Mouse (Mus musculus): ENCODE measurements around the gene Apaf1. TPM values are rescaled to one million over a fixed set of nuclear protein-coding genes. Genes with fewer than 3 reads are reported as not detected.
A peak's percentile ranks its signal among the peaks of the same experiment; 100 is the strongest.

The Apaf1 gene
- polyA plus RNA-seq (2016; fragmentation: Nextera tagmentation; extraction: Ambion mirVana), result 34.6 and 34.8 TPM in 2 replicates

- Histone ChIP-seq H3K4me2 (peak within 1 kb of the TSS; percentile 72), H3K9ac (replicated peaks) (peak within 1 kb of the TSS; percentile 89), H3K36me3 (peaks cover 17% of the 10 kb centered on the region; the same call in 1 of the 2 replicates), H3K4me1 (replicated peaks) (peaks cover 11% of the 10 kb centered on the region), H3K9me3 (no peaks in the 10 kb centered on the region), H3K27me3 (no peaks in the 10 kb centered on the region), H3K4me3 (replicated peaks) (peak within 1 kb of the TSS; percentile 90), H3K27ac (peak within 1 kb of the TSS; percentile 90)
- WGBS, result under 1% methylated on average over 87 of the region's 87 CpGs
- peak; percentile 95 for ATAC-seq (ENCODE audit: insufficient number of reproducible peaks, insufficient read depth, low FRiP score, low TSS enrichment, low read depth)
Measured at GRCm38 (mm10) chr10:91082550-91083392, at the start of gene Apaf1, which contains the start of gene Ikbip. Gene Apaf1 (minus strand): TSS chr10:91082770. Gene Ikbip (plus strand): TSS chr10:91082940.

GRCm38 (mm10) chr10:91131565-91131964 lies 49.0 kb upstream of the Apaf1 start:
- no peak overlapping the region for H3K9ac ChIP-seq (replicated peaks)
- H3K4me1 ChIP-seq (replicated peaks), result no peaks in the 10 kb centered on the region
- no peaks in the 10 kb centered on the region for H3K27me3 ChIP-seq
- 83% methylated on average over 1 of the region's 1 CpGs for WGBS
- H3K36me3 ChIP-seq, result no peaks in the 10 kb centered on the region
- H3K9me3 ChIP-seq, result no peaks in the 10 kb centered on the region
- no peak for ATAC-seq (ENCODE audit: insufficient number of reproducible peaks, insufficient read depth, low FRiP score, low TSS enrichment, low read depth)
- H3K4me2 ChIP-seq, result no peak overlapping the region
- H3K4me3 ChIP-seq (replicated peaks), result no peak overlapping the region
- no peak overlapping the region for H3K27ac ChIP-seq

GRCm38 (mm10) chr10:91130792-91131191 lies 48.2 kb upstream of the Apaf1 start:
- Histone ChIP-seq H3K27ac (no peak overlapping the region), H3K36me3 (no peaks in the 10 kb centered on the region), H3K4me2 (no peak overlapping the region), H3K4me3 (replicated peaks) (no peak overlapping the region), H3K9ac (replicated peaks) (no peak overlapping the region), H3K9me3 (no peaks in the 10 kb centered on the region), H3K4me1 (replicated peaks) (no peaks in the 10 kb centered on the region), H3K27me3 (no peaks in the 10 kb centered on the region)
- no peak for ATAC-seq (ENCODE audit: insufficient number of reproducible peaks, insufficient read depth, low FRiP score, low TSS enrichment, low read depth)
- WGBS, result 87% methylated on average over 3 of the region's 3 CpGs

- no peak for ATAC-seq (ENCODE audit: insufficient number of reproducible peaks, insufficient read depth, low FRiP score, low TSS enrichment, low read depth)
- 84% methylated on average over 1 of the region's 1 CpGs for whole genome bisulfite sequencing
- Histone ChIP-seq H3K4me1 (replicated peaks) (no peaks in the 10 kb centered on the region), H3K27ac (no peak overlapping the region), H3K9me3 (no peaks in the 10 kb centered on the region), H3K4me2 (no peak overlapping the region), H3K36me3 (no peaks in the 10 kb centered on the region), H3K4me3 (replicated peaks) (no peak overlapping the region), H3K9ac (replicated peaks) (no peak overlapping the region), H3K27me3 (no peaks in the 10 kb centered on the region)
Measured at GRCm38 (mm10) chr10:91128551-91129160, 46.1 kb upstream of the Apaf1 start.

GRCm38 (mm10) chr10:91127395-91127794 lies 44.8 kb upstream of the Apaf1 start:
- no peak overlapping the region for H3K4me2 ChIP-seq
- H3K27me3 ChIP-seq, result no peaks in the 10 kb centered on the region
- H3K36me3 ChIP-seq, result no peaks in the 10 kb centered on the region
- H3K27ac ChIP-seq, result no peak overlapping the region
- no peak overlapping the region for H3K4me3 ChIP-seq (replicated peaks)
- H3K9ac ChIP-seq (replicated peaks), result no peak overlapping the region
- WGBS, result 78% methylated on average over 2 of the region's 2 CpGs
- peaks cover 9% of the 10 kb centered on the region for H3K4me1 ChIP-seq (replicated peaks)
- ATAC-seq (ENCODE audit: insufficient number of reproducible peaks, insufficient read depth, low FRiP score, low TSS enrichment, low read depth), result no peak
- H3K9me3 ChIP-seq, result no peaks in the 10 kb centered on the region

GRCm38 (mm10) chr10:91126618-91127355 lies 44.2 kb upstream of the Apaf1 start:
- Histone ChIP-seq H3K9ac (replicated peaks) (no peak overlapping the region), H3K4me2 (no peak overlapping the region), H3K27me3 (no peaks in the 10 kb centered on the region), H3K4me3 (replicated peaks) (no peak overlapping the region), H3K27ac (no peak overlapping the region), H3K9me3 (no peaks in the 10 kb centered on the region), H3K36me3 (peaks cover 4% of the 10 kb centered on the region), H3K4me1 (replicated peaks) (peaks cover 15% of the 10 kb centered on the region)
- no peak for ATAC-seq (ENCODE audit: insufficient number of reproducible peaks, insufficient read depth, low FRiP score, low TSS enrichment, low read depth)
- WGBS, result 79% methylated on average over 10 of the region's 10 CpGs

- WGBS, result 13% methylated on average over 59 of the region's 59 CpGs
- peak within 1 kb of the TSS; percentile 96 for H3K9ac ChIP-seq (replicated peaks)
- peak; percentile 99 for ATAC-seq (ENCODE audit: insufficient number of reproducible peaks, insufficient read depth, low FRiP score, low TSS enrichment, low read depth)
- peak within 1 kb of the TSS; percentile 87 for H3K27ac ChIP-seq
- H3K27me3 ChIP-seq, result no peaks in the 10 kb centered on the region
- H3K36me3 ChIP-seq, result peaks cover 29% of the 10 kb centered on the region
- no peaks in the 10 kb centered on the region for H3K9me3 ChIP-seq
- H3K4me3 ChIP-seq (replicated peaks), result peak within 1 kb of the TSS; percentile 99
- peak within 1 kb of the TSS; percentile 91 for H3K4me2 ChIP-seq
- H3K4me1 ChIP-seq (replicated peaks), result peaks cover 16% of the 10 kb centered on the region
Measured at GRCm38 (mm10) chr10:91123828-91124822, 41.6 kb upstream of the Apaf1 start, which contains the start of gene Slc25a3. Gene Slc25a3 (minus strand): TSS chr10:91124059.

GRCm38 (mm10) chr10:91123281-91123827 lies 40.8 kb upstream of the Apaf1 start:
- peak; percentile 66 for ATAC-seq (ENCODE audit: insufficient number of reproducible peaks, insufficient read depth, low FRiP score, low TSS enrichment, low read depth)

GRCm38 (mm10) chr10:91122646-91123045 lies 40.1 kb upstream of the Apaf1 start:
- Histone ChIP-seq H3K4me2 (peak overlapping the region; percentile 91), H3K4me1 (replicated peaks) (peaks cover 16% of the 10 kb centered on the region), H3K4me3 (replicated peaks) (peak overlapping the region; percentile 99), H3K9ac (replicated peaks) (peak overlapping the region; percentile 96), H3K27me3 (no peaks in the 10 kb centered on the region), H3K27ac (no peak overlapping the region), H3K9me3 (no peaks in the 10 kb centered on the region), H3K36me3 (peaks cover 43% of the 10 kb centered on the region)
- 41% methylated on average over 6 of the region's 6 CpGs for WGBS
- no peak for ATAC-seq (ENCODE audit: insufficient number of reproducible peaks, insufficient read depth, low FRiP score, low TSS enrichment, low read depth)

More at GRCm38 (mm10) chr10:91123281-91123827, 40.8 kb upstream of the Apaf1 start:
- H3K9ac ChIP-seq (replicated peaks), result peak overlapping the region; percentile 96
- H3K4me2 ChIP-seq, result peak overlapping the region; percentile 91
- under 1% methylated on average over 44 of the region's 44 CpGs for WGBS
- H3K4me1 ChIP-seq (replicated peaks), result peaks cover 16% of the 10 kb centered on the region
- H3K36me3 ChIP-seq, result peaks cover 36% of the 10 kb centered on the region
- no peaks in the 10 kb centered on the region for H3K9me3 ChIP-seq
- no peaks in the 10 kb centered on the region for H3K27me3 ChIP-seq
- H3K27ac ChIP-seq, result peak overlapping the region; percentile 87
- H3K4me3 ChIP-seq (replicated peaks), result peak overlapping the region; percentile 99

- 93% methylated on average over 12 of the region's 12 CpGs for WGBS
- no peak for ATAC-seq (ENCODE audit: insufficient number of reproducible peaks, insufficient read depth, low FRiP score, low TSS enrichment, low read depth)
- H3K4me3 ChIP-seq (replicated peaks), result no peak overlapping the region
- no peak overlapping the region for H3K9ac ChIP-seq (replicated peaks)
- no peaks in the 10 kb centered on the region for H3K27me3 ChIP-seq
- peaks cover 2% of the 10 kb centered on the region for H3K4me1 ChIP-seq (replicated peaks)
- no peak overlapping the region for H3K27ac ChIP-seq
- no peak overlapping the region for H3K4me2 ChIP-seq
- peaks cover 92% of the 10 kb centered on the region for H3K36me3 ChIP-seq
- peaks cover 5% of the 10 kb centered on the region; the same call in 1 of the 2 replicates for H3K9me3 ChIP-seq
Measured at GRCm38 (mm10) chr10:91116958-91117357, 34.4 kb upstream of the Apaf1 start.

All from limb, embryonic 12.5 days (tissue).